Mouse (Mus musculus) E14TG2a.4 (cell line): ENCODE data around the gene Man1c1.

Experiments used
- H3K27me3 ChIP-seq: 2 replicates; pipeline ENCODE4 v1.6.1; 2014; ENCODE audit warnings: low read length, control low read depth; ENCODE audit not compliant: insufficient read depth
- H3K36me3 ChIP-seq: 2 replicates; pipeline ENCODE4 v1.6.1; 2014; ENCODE audit warnings: low read length, control low read depth; ENCODE audit not compliant: insufficient read depth
- H3K4me1 ChIP-seq: replicated peaks from 2 replicates; pipeline ENCODE4 v1.6.1; 2014; ENCODE audit warnings: low read depth, low read length, control low read depth
- H3K4me3 ChIP-seq: replicated peaks from 2 replicates; pipeline ENCODE4 v1.5.1; 2014; ENCODE audit warnings: mild to moderate bottlenecking, low read length
- H3K9me3 ChIP-seq: 2 replicates; pipeline ENCODE4 v1.6.1; 2014; ENCODE audit warnings: low read length, control low read depth
- CTCF ChIP-seq: conservative IDR thresholded peaks from 2 replicates; pipeline ENCODE4 v1.5.1; 2014; ENCODE audit warnings: low read length
- NANOG ChIP-seq: IDR thresholded peaks from 2 replicates; pipeline ENCODE4 v1.6.1; 2014; ENCODE audit warnings: borderline replicate concordance, low read length, mixed read lengths
- POU5F1 ChIP-seq: IDR thresholded peaks from 2 replicates; pipeline ENCODE4 v1.6.1; 2014; ENCODE audit warnings: low read length, borderline replicate concordance

The Man1c1 gene

GRCm38 (mm10) chr4:134583513-134583912, 120.6 kb downstream of the Man1c1 start:
- Histone ChIP-seq H3K36me3 (no peaks in the 10 kb centered on the region), H3K9me3 (no peaks in the 10 kb centered on the region), H3K27me3 (no peaks in the 10 kb centered on the region), H3K4me1 (peaks cover 39% of the 10 kb centered on the region), H3K4me3 (no peak overlapping the region)
- TF ChIP-seq CTCF: peak; percentile 44
- no peak for TF ChIP-seq POU5F1
- TF ChIP-seq NANOG: no peak

- no peak for TF ChIP-seq NANOG
- TF ChIP-seq POU5F1: no peak
- no peak for TF ChIP-seq CTCF
- Histone ChIP-seq H3K36me3 (no peaks in the 10 kb centered on the region), H3K27me3 (no peaks in the 10 kb centered on the region), H3K9me3 (no peaks in the 10 kb centered on the region), H3K4me3 (no peak overlapping the region), H3K4me1 (peaks cover 39% of the 10 kb centered on the region)
These were observed 122.7 kb downstream of the Man1c1 start for GRCm38 (mm10) chr4:134581365-134581764.

GRCm38 (mm10) chr4:134580351-134581148, 123.5 kb downstream of the Man1c1 start:
- no peaks in the 10 kb centered on the region for H3K9me3 ChIP-seq
- no peaks in the 10 kb centered on the region for H3K27me3 ChIP-seq
- no peak overlapping the region for H3K4me3 ChIP-seq
- peaks cover 39% of the 10 kb centered on the region for H3K4me1 ChIP-seq
- no peaks in the 10 kb centered on the region for H3K36me3 ChIP-seq
- TF ChIP-seq POU5F1 (no peak), CTCF (no peak), NANOG (no peak)

- H3K4me3 ChIP-seq: no peak overlapping the region
- no peaks in the 10 kb centered on the region for H3K9me3 ChIP-seq
- TF ChIP-seq CTCF: no peak
- TF ChIP-seq NANOG: no peak
- no peak for TF ChIP-seq POU5F1
- no peaks in the 10 kb centered on the region for H3K27me3 ChIP-seq
- peaks cover 39% of the 10 kb centered on the region for H3K4me1 ChIP-seq
- no peaks in the 10 kb centered on the region for H3K36me3 ChIP-seq
These were observed 124.5 kb downstream of the Man1c1 start for GRCm38 (mm10) chr4:134579620-134580019.

- TF ChIP-seq POU5F1: no peak
- TF ChIP-seq CTCF: peak; percentile 9; the same call in 1 of the 2 replicates
- TF ChIP-seq NANOG: no peak
- no peaks in the 10 kb centered on the region for H3K27me3 ChIP-seq
- H3K9me3 ChIP-seq: no peaks in the 10 kb centered on the region
- peaks cover 39% of the 10 kb centered on the region for H3K4me1 ChIP-seq
- no peak overlapping the region; the same call in 1 of the 2 replicates for H3K4me3 ChIP-seq
- H3K36me3 ChIP-seq: no peaks in the 10 kb centered on the region
These were observed 124.9 kb downstream of the Man1c1 start for GRCm38 (mm10) chr4:134579212-134579611.

- TF ChIP-seq CTCF: no peak
- no peak for TF ChIP-seq NANOG
- no peak for TF ChIP-seq POU5F1
- no peaks in the 10 kb centered on the region for H3K36me3 ChIP-seq
- no peaks in the 10 kb centered on the region for H3K9me3 ChIP-seq
- H3K27me3 ChIP-seq: no peaks in the 10 kb centered on the region
- peaks cover 34% of the 10 kb centered on the region for H3K4me1 ChIP-seq
- H3K4me3 ChIP-seq: no peak overlapping the region
These were observed 125.7 kb downstream of the Man1c1 start for GRCm38 (mm10) chr4:134578407-134578806.

- Histone ChIP-seq H3K4me3 (no peak overlapping the region), H3K4me1 (peaks cover 32% of the 10 kb centered on the region), H3K9me3 (peaks cover 6% of the 10 kb centered on the region), H3K27me3 (no peaks in the 10 kb centered on the region), H3K36me3 (no peaks in the 10 kb centered on the region)
- TF ChIP-seq NANOG (no peak), CTCF (no peak), POU5F1 (no peak)
These were observed 126.8 kb downstream of the Man1c1 start for GRCm38 (mm10) chr4:134577281-134577680.

GRCm38 (mm10) chr4:134575486-134575885, 128.6 kb downstream of the Man1c1 start:
- H3K36me3 ChIP-seq: no peaks in the 10 kb centered on the region
- TF ChIP-seq CTCF (no peak), NANOG (no peak), POU5F1 (no peak)
- peaks cover 6% of the 10 kb centered on the region for H3K9me3 ChIP-seq

More at GRCm38 (mm10) chr4:134575486-134575885, 128.6 kb downstream of the Man1c1 start:
- Histone ChIP-seq H3K4me3 (no peak overlapping the region), H3K27me3 (no peaks in the 10 kb centered on the region), H3K4me1 (peaks cover 24% of the 10 kb centered on the region)
